Mouse (Mus musculus) myocyte (in vitro differentiated cells): ENCODE measurements around the gene Myo18a. TPM values are rescaled to one million over a fixed set of nuclear protein-coding genes. Genes with fewer than 3 reads are reported as not detected.
A peak's percentile ranks its signal among the peaks of the same experiment; 100 is the strongest.

Source experiments
- H3K27me3 ChIP-seq: one replicate; pipeline ENCODE4 v1.6.1; 2011; ENCODE audit not compliant: control insufficient read depth, insufficient read depth, insufficient read length
- H3K36me3 ChIP-seq: one replicate; pipeline ENCODE4 v1.6.1; 2011; ENCODE audit not compliant: control insufficient read depth, insufficient read depth
- H3K4me2 ChIP-seq: one replicate; pipeline ENCODE4 v1.6.1; 2011; ENCODE audit warnings: low read depth, control low read depth
- H3K4me3 ChIP-seq: one replicate; pipeline ENCODE4 v1.5.1; 2011; ENCODE audit warnings: mild to moderate bottlenecking, control low read depth, moderate library complexity
- H3K79me2 ChIP-seq: one replicate; pipeline ENCODE4 v1.6.1; 2011; ENCODE audit not compliant: control insufficient read depth, insufficient read depth
- H3ac ChIP-seq: one replicate; pipeline ENCODE4 v1.6.1; 2011; ENCODE audit not compliant: control insufficient read depth, insufficient read length
- CEBPB ChIP-seq: IDR thresholded peaks from 2 replicates; pipeline ENCODE4 v1.6.1; 2011; ENCODE audit warnings: mild to moderate bottlenecking, moderate library complexity; ENCODE audit not compliant: poor library complexity, insufficient read depth, severe bottlenecking
- E2F4 ChIP-seq: IDR thresholded peaks from one replicate; pipeline ENCODE4 v1.6.1; 2011; ENCODE audit warnings: mild to moderate bottlenecking, control low read depth, moderate library complexity; ENCODE audit not compliant: insufficient read depth
- MAX ChIP-seq: IDR thresholded peaks from one replicate; pipeline ENCODE4 v1.6.1; 2011; ENCODE audit warnings: low read depth, mild to moderate bottlenecking, control low read depth
- MYOD1 ChIP-seq, 3 experiments: IDR thresholded peaks; one replicate each; pipeline ENCODE4 v1.6.1; 2011; ENCODE audit warnings: control low read depth in 2 of 3, low read depth in 2 of 3, mild to moderate bottlenecking in 2 of 3, moderate library complexity in 1 of 3; ENCODE audit not compliant: insufficient read length in 2 of 3, control insufficient read depth in 1 of 3
- MYOG ChIP-seq, 3 experiments: IDR thresholded peaks; one replicate each; pipeline ENCODE4 v1.6.1; 2011; ENCODE audit warnings: control low read depth in 2 of 3, low read depth in 2 of 3, mild to moderate bottlenecking in 2 of 3; ENCODE audit not compliant: insufficient read length in 2 of 3, control insufficient read depth in 1 of 3, insufficient read depth in 1 of 3
- POLR2A ChIP-seq: IDR thresholded peaks from one replicate; pipeline ENCODE4 v1.6.1; 2011; ENCODE audit warnings: low read depth, mild to moderate bottlenecking, control low read depth, moderate library complexity; ENCODE audit not compliant: insufficient read length
- POLR2AphosphoS2 ChIP-seq: IDR thresholded peaks from one replicate; pipeline ENCODE4 v1.6.1; 2011; ENCODE audit warnings: low read depth, control low read depth; ENCODE audit not compliant: insufficient read length
- REST ChIP-seq: IDR thresholded peaks from one replicate; pipeline ENCODE4 v1.6.1; 2011; ENCODE audit warnings: mild to moderate bottlenecking, control low read depth, moderate library complexity; ENCODE audit not compliant: insufficient read depth, insufficient read length
- SRF ChIP-seq: IDR thresholded peaks from one replicate; pipeline ENCODE4 v1.6.1; 2011; ENCODE audit warnings: low read depth; ENCODE audit not compliant: control insufficient read depth, insufficient read length
- TCF12 ChIP-seq: IDR thresholded peaks from one replicate; pipeline ENCODE4 v1.6.1; 2011; ENCODE audit warnings: mild to moderate bottlenecking, control low read depth; ENCODE audit not compliant: poor library complexity, insufficient read depth, severe bottlenecking
- TCF3 ChIP-seq: IDR thresholded peaks from one replicate; pipeline ENCODE4 v1.6.1; 2011; ENCODE audit warnings: low read depth, control low read depth; ENCODE audit not compliant: insufficient read length
- USF1 ChIP-seq: IDR thresholded peaks from one replicate; pipeline ENCODE4 v1.6.1; 2011; ENCODE audit warnings: low read depth, mild to moderate bottlenecking, control low read depth, moderate library complexity
- polyA plus RNA-seq: library from polyadenylated mRNA; unstranded; fragments of >200 nt; fragmentation: generic; extraction: Trizol; gene quantifications from one replicate; pipeline ENCODE4 v1.2.1, GENCODE M21; 2012; ENCODE audit warnings: missing spikeins

The Myo18a gene
- polyA plus RNA-seq, 1 experiment, result 169 TPM

GRCm38 (mm10) chr11:77806218-77806617 is 43.2 kb downstream of the Myo18a start:
- Histone ChIP-seq H3K27me3 (no peaks in the 10 kb centered on the region), H3ac (no peak overlapping the region), H3K4me3 (no peak overlapping the region), H3K36me3 (no peaks in the 10 kb centered on the region), H3K79me2 (peaks cover 73% of the 10 kb centered on the region), H3K4me2 (peak overlapping the region; percentile 75)
- TF ChIP-seq MYOG (IDR thresholded peaks at IDR 0.05; ENCODE audit: control insufficient read depth in 1 of 3, insufficient read depth in 1 of 3, insufficient read length in 2 of 3, low read depth in 2 of 3), result peak in 2 of 3 experiments; percentile 7 to 23
- TF ChIP-seq TCF12, result no peak
- TF ChIP-seq CEBPB, result no peak

GRCm38 (mm10) chr11:77806855-77807254 is 43.8 kb downstream of the Myo18a start:
- Histone ChIP-seq H3K4me3 (no peak overlapping the region), H3K27me3 (no peaks in the 10 kb centered on the region), H3K4me2 (peak overlapping the region; percentile 75), H3K36me3 (no peaks in the 10 kb centered on the region), H3ac (no peak overlapping the region), H3K79me2 (peaks cover 73% of the 10 kb centered on the region)
- TF ChIP-seq POLR2AphosphoS2 (no peak), USF1 (no peak), E2F4 (no peak), TCF12 (no peak), MAX (no peak), POLR2A (no peak), SRF (no peak), MYOG (IDR thresholded peaks at IDR 0.05; ENCODE audit: control insufficient read depth in 1 of 3, insufficient read depth in 1 of 3, insufficient read length in 2 of 3, low read depth in 2 of 3) (no peak), MYOD1 (IDR thresholded peaks at IDR 0.05; ENCODE audit: control insufficient read depth in 1 of 3, insufficient read length in 2 of 3, low read depth in 2 of 3) (no peak), CEBPB (no peak)

- Histone ChIP-seq H3K36me3 (peaks cover 6% of the 10 kb centered on the region), H3K4me3 (no peak overlapping the region)
- TF ChIP-seq USF1 (no peak), SRF (no peak), MYOD1 (IDR thresholded peaks at IDR 0.05; ENCODE audit: control insufficient read depth in 1 of 3, insufficient read length in 2 of 3, low read depth in 2 of 3) (peak in 2 of 3 experiments; percentile 17 to 46), E2F4 (no peak), MAX (no peak), MYOG (IDR thresholded peaks at IDR 0.05; ENCODE audit: control insufficient read depth in 1 of 3, insufficient read depth in 1 of 3, insufficient read length in 2 of 3, low read depth in 2 of 3) (peak in 1 of 3 experiments; percentile 61), REST (no peak), TCF3 (no peak), TCF12 (no peak), CEBPB (no peak), POLR2A (peak; percentile 36)
These were observed 45.0 kb downstream of the Myo18a start for GRCm38 (mm10) chr11:77808051-77808465.

GRCm38 (mm10) chr11:77809215-77809614 is 46.2 kb downstream of the Myo18a start:
- TF ChIP-seq USF1, result no peak
- no peak for TF ChIP-seq CEBPB
- TF ChIP-seq REST, result no peak
- TF ChIP-seq MYOD1 (IDR thresholded peaks at IDR 0.05; ENCODE audit: control insufficient read depth in 1 of 3, insufficient read length in 2 of 3, low read depth in 2 of 3), result no peak
- no peaks in the 10 kb centered on the region for H3K27me3 ChIP-seq
- no peak overlapping the region for H3K4me3 ChIP-seq
- H3ac ChIP-seq, result no peak overlapping the region
- peaks cover 53% of the 10 kb centered on the region for H3K79me2 ChIP-seq
- peaks cover 6% of the 10 kb centered on the region for H3K36me3 ChIP-seq
- H3K4me2 ChIP-seq, result peak overlapping the region; percentile 75

More at GRCm38 (mm10) chr11:77808051-77808465, 45.0 kb downstream of the Myo18a start:
- no peaks in the 10 kb centered on the region for H3K27me3 ChIP-seq
- H3K4me2 ChIP-seq, result peak overlapping the region; percentile 75
- peaks cover 65% of the 10 kb centered on the region for H3K79me2 ChIP-seq
- no peak overlapping the region for H3ac ChIP-seq

- TF ChIP-seq REST, result no peak
- TF ChIP-seq TCF12, result peak; percentile 91
- peak; percentile 12 for TF ChIP-seq SRF
- TF ChIP-seq MYOG (IDR thresholded peaks at IDR 0.05; ENCODE audit: control insufficient read depth in 1 of 3, insufficient read depth in 1 of 3, insufficient read length in 2 of 3, low read depth in 2 of 3), result peak; percentile 95 to 100 (median 98)
- no peak for TF ChIP-seq MAX
- TF ChIP-seq TCF3, result peak; percentile 93
- no peak for TF ChIP-seq USF1
- TF ChIP-seq MYOD1 (IDR thresholded peaks at IDR 0.05; ENCODE audit: control insufficient read depth in 1 of 3, insufficient read length in 2 of 3, low read depth in 2 of 3), result peak; percentile 57 to 98 (median 95)
- no peak for TF ChIP-seq POLR2AphosphoS2
- TF ChIP-seq CEBPB, result peak; percentile 36; the same call in 1 of the 2 replicates
- no peak for TF ChIP-seq E2F4
- no peak for TF ChIP-seq POLR2A
- Histone ChIP-seq H3K4me2 (peak overlapping the region; percentile 75), H3K36me3 (peaks cover 6% of the 10 kb centered on the region), H3K27me3 (no peaks in the 10 kb centered on the region), H3K79me2 (peaks cover 45% of the 10 kb centered on the region), H3ac (no peak overlapping the region), H3K4me3 (no peak overlapping the region)
These were observed 47.0 kb downstream of the Myo18a start for GRCm38 (mm10) chr11:77810018-77810417.
